9 mouse cellular contexts compared by ENCODE assay signal in genomic region chr19:29074802-29075201, GRCm38 (mm10). TPM values are rescaled to one million over a fixed set of nuclear protein-coding genes. Genes with fewer than 3 reads are reported as not detected.
DNase-seq lines count a peak whose midpoint lies in the region; ATAC-seq lines count a peak whose summit lies in the region.
"Had no signal": no experiment of that assay in that cellular context is flagged by ENCODE, and none has a peak within 500 bp of the region (broad histone marks: within the 10 kb centered on the region; RNA-seq: fewer than 3 reads in every experiment).

No protein-coding gene starts in this region.

- H3K9me3 ChIP-seq in forebrain, embryonic 14.5 days (replicated peaks; ENCODE audit: control insufficient read depth, low read length), result no peaks in the 10 kb centered on the region
- no peaks in the 10 kb centered on the region for H3K9me3 ChIP-seq in forebrain, embryonic 11.5 days (ENCODE audit: control insufficient read depth, low read length)
- H3K9me3 ChIP-seq in heart, embryonic 15.5 days (replicated peaks), result no peaks in the 10 kb centered on the region
- H3K9me3 ChIP-seq: neural tube, embryonic 12.5 days had no signal

- ATAC-seq in forebrain, embryonic 14.5 days, result peak; percentile 82
- no peak for ATAC-seq in forebrain, embryonic 11.5 days (replicated peaks; ENCODE audit: low FRiP score)
- ATAC-seq in heart, embryonic 15.5 days (replicated peaks; ENCODE audit: insufficient number of reproducible peaks, insufficient read depth, low FRiP score, low read depth), result peak; percentile 84

- no peak overlapping the region for H3K4me2 ChIP-seq in forebrain, embryonic 14.5 days (ENCODE audit: low read length)
- H3K4me2 ChIP-seq in forebrain, embryonic 11.5 days (ENCODE audit: low read depth, low read length, severe bottlenecking), result no peak overlapping the region
- no peak overlapping the region; the same call in 1 of the 2 replicates for H3K4me2 ChIP-seq in heart, embryonic 15.5 days
- H3K4me2 ChIP-seq: neural tube, embryonic 12.5 days had no signal

- WGBS in forebrain, embryonic 14.5 days, result 17% methylated on average over 6 of the region's 6 CpGs
- WGBS in forebrain, embryonic 11.5 days, result 80% methylated on average over 6 of the region's 6 CpGs
- 12% methylated on average over 6 of the region's 6 CpGs for WGBS in heart, embryonic 15.5 days

- DNase-seq in forebrain, embryonic 14.5 days (ENCODE audit: low spot score), result peak; percentile 91
- DNase-seq in forebrain, embryonic 11.5 days (ENCODE audit: low spot score), result no peak
- DNase-seq in ovary, adult 18-20 months (ENCODE audit: low spot score), result peak; percentile 36
- DNase-seq in ovary, postnatal 10 days (ENCODE audit: low spot score), result no peak
- DNase-seq in ovary, postnatal 14 days (ENCODE audit: low spot score), result peak; percentile 21
- DNase-seq in cerebellum, postnatal 36 days, result no peak
- no peak for DNase-seq in gastrocnemius, postnatal 25 days

- no peaks in the 10 kb centered on the region for H3K36me3 ChIP-seq in forebrain, embryonic 14.5 days (ENCODE audit: control insufficient read depth, insufficient read depth, low read length)
- H3K36me3 ChIP-seq in forebrain, embryonic 11.5 days (ENCODE audit: control insufficient read depth, insufficient read depth, low read length), result no peaks in the 10 kb centered on the region
- H3K36me3 ChIP-seq in heart, embryonic 15.5 days, result no peaks in the 10 kb centered on the region
- H3K36me3 ChIP-seq: neural tube, embryonic 12.5 days had no signal

- H3K4me3 ChIP-seq in forebrain, embryonic 14.5 days (ENCODE audit: low read depth, low read length), result no peak overlapping the region
- H3K4me3 ChIP-seq in forebrain, embryonic 11.5 days (ENCODE audit: low read depth, low read length), result no peak overlapping the region
- H3K4me3 ChIP-seq in heart, embryonic 15.5 days, result no peak overlapping the region
- H3K4me3 ChIP-seq: neural tube, embryonic 12.5 days had no signal

- no peaks in the 10 kb centered on the region for H3K27me3 ChIP-seq in forebrain, embryonic 14.5 days (replicated peaks; ENCODE audit: control insufficient read depth, insufficient read depth, low read length)
- no peaks in the 10 kb centered on the region for H3K27me3 ChIP-seq in forebrain, embryonic 11.5 days (ENCODE audit: control insufficient read depth, insufficient read depth, low read length)
- no peaks in the 10 kb centered on the region for H3K27me3 ChIP-seq in heart, embryonic 15.5 days
- H3K27me3 ChIP-seq: neural tube, embryonic 12.5 days had no signal

- H3K9ac ChIP-seq in forebrain, embryonic 14.5 days (ENCODE audit: low read length), result no peak overlapping the region
- H3K9ac ChIP-seq in forebrain, embryonic 11.5 days (ENCODE audit: low read length), result no peak overlapping the region
- no peak overlapping the region for H3K9ac ChIP-seq in heart, embryonic 15.5 days
- H3K9ac ChIP-seq: neural tube, embryonic 12.5 days had no signal

- no peak overlapping the region for H3K27ac ChIP-seq in forebrain, embryonic 14.5 days (ENCODE audit: low read depth, low read length)
- H3K27ac ChIP-seq in forebrain, embryonic 11.5 days (ENCODE audit: low read depth, low read length), result no peak overlapping the region
- H3K27ac ChIP-seq in heart, embryonic 15.5 days, result peak overlapping the region; percentile 84
- H3K27ac ChIP-seq: neural tube, embryonic 12.5 days had no signal

- H3K4me1 ChIP-seq in forebrain, embryonic 14.5 days (ENCODE audit: control insufficient read depth, insufficient read depth, low read length), result no peaks in the 10 kb centered on the region; the same call in 1 of the 2 replicates
- no peaks in the 10 kb centered on the region for H3K4me1 ChIP-seq in forebrain, embryonic 11.5 days (replicated peaks; ENCODE audit: control insufficient read depth, insufficient read depth, low read length)
- H3K4me1 ChIP-seq in heart, embryonic 15.5 days (replicated peaks), result peaks cover 15% of the 10 kb centered on the region
- H3K4me1 ChIP-seq: neural tube, embryonic 12.5 days had no signal

RNA-seq across cellular contexts. Expression of gene Rcl1, which starts 26.4 kb away (rescaled TPM):
- 34.8 and 35.1 TPM in 2 replicates for polyA plus RNA-seq in forebrain, embryonic 14.5 days (2014; fragmentation: Nextera tagmentation; extraction: Ambion mirVana)
- polyA plus RNA-seq in forebrain, embryonic 11.5 days (2014; fragmentation: Nextera tagmentation; extraction: Ambion mirVana), result 52.2 and 54.5 TPM in 2 replicates
- polyA plus RNA-seq in heart, embryonic 15.5 days (2015; fragmentation: Nextera tagmentation; extraction: Ambion mirVana), result 14.2 and 25.7 TPM in 2 replicates
- 1 to 10 TPM; 6.3 to 8.9 TPM for total RNA-seq in gastrocnemius, postnatal 25 days (2021)

RNA-seq across cellular contexts. Expression of gene Ak3, which starts 27.0 kb away (rescaled TPM):
- polyA plus RNA-seq in forebrain, embryonic 14.5 days (2014; fragmentation: Nextera tagmentation; extraction: Ambion mirVana), result 76.8 and 83.2 TPM in 2 replicates
- polyA plus RNA-seq in forebrain, embryonic 11.5 days (2014; fragmentation: Nextera tagmentation; extraction: Ambion mirVana), result 83.8 and 88.7 TPM in 2 replicates
- 87.6 and 87.7 TPM in 2 replicates for polyA plus RNA-seq in heart, embryonic 15.5 days (2015; fragmentation: Nextera tagmentation; extraction: Ambion mirVana)
- 10 to 100 TPM; 53.8 to 55.3 TPM for total RNA-seq in gastrocnemius, postnatal 25 days (2021)

Comparison
In these comparisons a context has a peak if more than half of its experiments do, and no peak if none do; other contexts are left out.
1. DNase-seq: peak in forebrain, embryonic 14.5 days (single experiment), ovary, adult 18-20 months (single experiment) and ovary, postnatal 14 days (single experiment); none in forebrain, embryonic 11.5 days (single experiment), ovary, postnatal 10 days (single experiment), cerebellum, postnatal 36 days (0 of 2) and gastrocnemius, postnatal 25 days (single experiment).